Mouse (Mus musculus) thymus, postnatal 25 days (tissue): ENCODE measurements around the gene Apba3.
"Not testable (repeated sequence)": the region's sequence is repeated elsewhere in the genome, so short reads cannot be mapped to it uniquely, and the experiment has no call there.

ENCODE experiments used
- DNase-seq: peaks from one replicate; pipeline ENCODE4 v3.0.0; 2022

Apba3 gene

DNA sequence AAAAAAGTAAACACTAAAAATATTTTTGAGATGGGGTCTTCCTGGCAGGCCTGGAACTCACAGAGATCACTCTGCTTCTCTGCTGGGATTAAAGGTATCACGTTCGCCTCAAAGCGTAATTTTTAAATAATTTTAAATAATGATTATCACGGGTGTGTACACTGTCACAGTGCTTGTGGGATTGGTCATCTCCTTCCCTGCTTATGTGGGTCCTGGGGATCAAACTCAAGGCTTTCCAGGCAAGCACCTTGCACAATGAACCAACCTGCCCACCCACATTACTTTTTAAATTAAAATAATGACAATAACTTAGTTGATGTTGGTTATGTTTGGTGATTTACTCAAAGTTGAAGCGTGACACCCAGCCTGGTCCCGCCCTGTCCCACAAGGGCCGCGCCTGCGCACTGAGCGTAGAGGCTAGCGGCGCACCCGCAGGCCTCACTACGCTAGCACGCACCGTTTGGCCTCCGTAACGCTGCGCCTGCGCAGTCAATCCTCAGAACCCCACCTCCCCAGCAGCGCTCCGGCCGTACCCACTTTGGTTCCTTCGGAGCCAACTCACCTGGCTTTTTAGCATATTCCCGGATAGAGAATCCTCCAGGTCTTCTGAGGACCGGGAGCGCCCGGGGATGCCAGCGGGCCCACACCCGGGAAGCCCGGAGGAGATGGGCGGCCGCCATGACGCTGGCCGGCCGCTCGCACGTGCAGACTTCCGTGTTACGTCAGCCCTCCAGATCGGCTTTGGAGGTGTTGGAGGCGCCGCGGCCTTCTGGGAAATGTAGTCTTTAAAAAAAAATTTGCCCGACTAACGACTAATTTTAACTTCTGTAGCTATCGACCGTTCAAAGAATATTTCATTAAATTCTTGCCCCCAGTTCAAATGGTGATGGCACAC, at the start of gene Apba3, which contains the start of gene Mrpl54:
Gene Apba3, plus strand, starts transcription at position 750 of the 895 bp plus-strand sequence.
Gene Mrpl54, minus strand, starts transcription at position 724 of the 895 bp plus-strand sequence.
- peak; percentile 96 for DNase-seq

DNA sequence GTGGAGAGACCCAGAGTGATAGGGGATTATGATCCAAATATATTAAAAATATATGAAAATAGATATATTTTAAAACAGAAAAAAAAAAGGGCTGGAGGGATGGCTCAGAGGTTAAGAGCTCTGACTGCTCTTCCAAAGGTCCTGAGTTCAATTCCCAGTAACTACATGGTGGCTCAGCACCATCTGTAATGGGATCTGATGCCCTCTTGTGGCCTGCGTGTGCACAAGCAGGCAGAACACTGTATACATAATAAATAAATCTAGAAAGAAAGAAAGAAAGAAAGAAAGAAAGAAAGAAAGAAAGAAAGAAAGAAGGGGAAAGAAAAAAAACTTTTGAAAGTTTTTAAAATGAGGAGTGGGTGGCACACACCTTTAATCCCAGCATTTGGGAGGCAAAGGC, 49.5 kb upstream of the Apba3 start:
- DNase-seq, result peak; percentile 45

DNA sequence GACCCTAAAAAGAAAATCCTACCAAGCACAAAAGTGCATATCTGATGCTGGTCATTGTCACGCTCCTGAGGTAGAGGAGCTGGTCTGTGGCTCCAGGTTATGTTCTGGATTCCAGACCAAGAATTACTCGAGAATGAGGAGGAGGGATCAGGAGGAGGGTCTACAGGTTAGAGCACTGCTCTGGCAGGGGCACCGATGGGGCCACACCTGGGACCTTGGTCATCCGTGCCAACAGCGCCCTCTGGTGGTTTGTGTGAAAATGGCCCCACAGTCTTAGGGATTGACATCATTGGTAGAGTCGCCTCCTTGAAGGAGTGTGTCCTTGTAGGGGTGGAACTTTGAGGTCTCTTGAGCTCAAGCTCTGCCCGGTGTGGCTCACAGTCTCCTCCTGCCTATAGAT, 48.8 kb upstream of the Apba3 start:
- peak; percentile 81 for DNase-seq

DNA sequence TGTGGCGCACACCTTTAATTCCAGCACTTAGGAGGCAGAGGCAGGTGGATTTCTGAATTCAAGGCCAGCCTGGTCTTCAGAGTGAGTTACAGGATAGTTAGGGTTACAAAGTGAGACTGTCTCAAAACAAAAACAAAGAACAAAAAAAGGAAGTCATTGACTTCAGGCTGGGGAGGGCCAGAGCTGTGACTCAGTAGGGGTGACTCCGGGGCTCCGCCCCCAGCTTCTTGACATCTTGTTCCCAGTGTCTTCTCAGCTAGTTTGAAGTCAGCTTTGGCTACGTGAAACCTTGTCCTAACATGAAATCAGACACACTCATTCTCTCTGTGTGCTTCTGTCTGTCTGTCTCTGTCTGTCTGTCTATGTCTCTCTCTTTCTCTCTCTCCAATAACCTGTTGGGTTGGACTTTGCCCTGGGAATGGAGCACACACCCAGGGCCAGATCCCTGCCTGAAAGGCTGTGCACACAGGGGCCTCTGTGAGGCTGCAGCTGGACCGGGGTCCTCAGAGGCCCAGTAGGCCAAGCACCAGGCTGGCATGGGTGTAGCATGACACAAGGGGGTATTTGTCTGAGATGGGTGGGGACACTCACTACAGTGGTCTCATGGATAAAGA, 45.3 kb upstream of the Apba3 start:
- no peak for DNase-seq

DNA sequence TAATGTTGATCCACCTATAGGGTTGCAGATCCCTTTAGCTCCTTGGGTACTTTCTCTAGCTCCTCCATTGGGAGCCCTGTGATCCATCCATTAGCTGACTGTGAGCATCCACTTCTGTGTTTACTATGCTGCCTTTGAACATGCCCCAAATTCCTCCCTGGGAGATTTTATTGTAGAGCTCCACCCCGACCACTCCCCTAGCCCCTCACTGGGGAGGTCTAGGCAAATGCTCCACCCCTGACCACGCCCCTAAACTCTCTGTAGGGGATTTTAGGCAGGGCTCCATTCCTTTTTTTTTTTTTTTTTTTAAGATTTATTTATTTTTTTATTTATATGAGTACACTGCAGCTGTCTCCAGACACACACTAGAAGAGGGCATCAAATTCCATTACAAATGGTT, 43.0 kb upstream of the Apba3 start:
- not testable (repeated sequence) for DNase-seq

DNA sequence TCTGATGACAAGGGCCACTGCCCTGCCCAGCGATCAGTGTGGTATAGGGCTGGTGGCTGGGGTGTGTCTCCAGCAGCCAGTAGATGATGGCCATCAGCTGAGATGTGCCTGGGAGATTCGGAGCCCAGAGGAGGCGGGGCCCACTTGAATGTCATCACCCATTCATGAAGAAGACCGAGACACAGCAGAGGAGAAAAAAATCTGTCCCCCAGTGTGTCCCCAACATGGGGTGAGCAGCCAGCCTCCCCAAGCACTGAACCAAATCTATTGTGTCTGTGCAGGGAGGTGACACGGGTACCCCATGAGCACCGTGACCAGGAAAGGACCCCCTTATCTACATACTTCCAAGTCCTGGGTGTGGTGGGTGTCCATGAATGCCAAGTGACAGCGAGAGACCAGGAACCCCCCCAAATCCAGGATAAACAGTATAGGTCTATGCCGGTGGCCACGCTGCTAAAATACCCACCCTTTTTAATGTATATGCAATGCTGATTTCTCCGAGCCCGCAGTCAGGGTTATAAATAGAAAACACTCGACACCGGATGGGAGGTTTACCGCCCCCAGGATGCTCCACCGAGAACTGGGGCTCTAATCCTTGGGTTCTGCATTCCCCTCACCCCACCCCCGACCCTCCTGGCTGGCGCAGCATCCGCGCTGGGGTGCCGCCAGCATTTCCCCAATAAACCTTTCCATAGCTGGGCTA, 36.9 kb upstream of the Apba3 start:
- no peak for DNase-seq

DNA sequence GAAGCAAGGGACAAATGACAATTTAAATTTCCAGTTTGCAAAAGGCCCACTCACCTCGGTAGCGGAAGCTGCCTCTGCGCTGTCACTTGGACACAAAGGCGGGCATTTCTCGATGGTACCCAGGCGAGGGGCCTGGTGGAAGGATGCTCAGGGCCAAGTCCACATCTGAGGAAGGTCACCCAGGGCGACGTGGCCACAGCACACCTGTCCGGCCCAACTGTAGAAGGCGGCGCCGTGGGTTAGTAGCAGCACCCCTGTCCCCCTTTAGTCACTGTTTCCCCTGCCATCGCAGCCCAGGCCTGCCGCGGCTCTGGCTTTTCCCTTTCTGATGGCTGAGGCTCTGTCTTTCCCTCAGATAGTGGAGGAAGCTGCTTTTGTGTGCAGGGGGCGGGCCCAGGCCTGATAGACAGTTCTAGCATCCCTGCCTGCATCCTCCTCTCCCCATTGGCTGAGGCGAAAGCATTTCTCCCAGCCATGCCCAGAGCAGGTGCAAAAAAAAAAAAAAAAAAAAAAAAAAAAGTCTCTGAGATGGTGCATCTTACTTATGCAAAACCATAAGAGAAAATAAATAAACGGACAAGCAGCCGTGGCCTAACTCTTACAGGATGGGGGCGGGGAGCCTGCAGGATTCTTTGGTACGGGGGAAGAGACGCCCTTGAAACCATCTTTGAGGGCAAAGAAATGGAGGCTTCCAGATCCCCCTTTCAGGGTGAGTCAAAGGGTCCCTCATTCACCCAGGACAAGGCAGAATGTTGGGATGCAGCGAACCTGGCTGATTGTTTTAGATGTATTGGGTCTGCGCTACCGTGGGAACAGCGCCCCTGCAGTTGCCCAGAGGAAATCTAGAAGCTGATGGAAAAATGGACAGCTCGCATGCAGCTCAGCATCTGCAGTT, 36.1 kb upstream of the Apba3 start, which contains the start of gene Atcay:
Gene Atcay, minus strand, starts transcription at position 396 of the 895 bp plus-strand sequence.
- peak; percentile 36 for DNase-seq

DNA sequence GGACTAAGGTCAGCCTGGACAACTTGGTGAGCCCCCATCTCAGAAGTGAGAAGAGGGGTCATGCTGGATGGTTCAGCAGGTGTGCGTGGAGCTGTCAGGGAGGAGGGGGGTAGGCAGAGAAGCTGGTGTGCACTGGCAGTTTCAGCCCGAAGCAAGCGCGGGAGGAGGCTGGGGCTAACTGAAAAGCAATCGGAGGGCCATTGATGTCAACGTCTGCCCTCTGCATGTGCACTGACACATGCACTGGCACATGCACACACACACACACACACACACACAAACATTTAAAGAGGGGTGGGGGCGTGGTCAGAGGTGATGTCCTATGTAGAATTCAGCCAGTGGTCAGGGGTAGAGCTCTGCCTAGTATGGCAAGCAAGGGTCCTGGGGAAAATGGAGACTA, 35.3 kb upstream of the Apba3 start:
- DNase-seq, result no peak

DNA sequence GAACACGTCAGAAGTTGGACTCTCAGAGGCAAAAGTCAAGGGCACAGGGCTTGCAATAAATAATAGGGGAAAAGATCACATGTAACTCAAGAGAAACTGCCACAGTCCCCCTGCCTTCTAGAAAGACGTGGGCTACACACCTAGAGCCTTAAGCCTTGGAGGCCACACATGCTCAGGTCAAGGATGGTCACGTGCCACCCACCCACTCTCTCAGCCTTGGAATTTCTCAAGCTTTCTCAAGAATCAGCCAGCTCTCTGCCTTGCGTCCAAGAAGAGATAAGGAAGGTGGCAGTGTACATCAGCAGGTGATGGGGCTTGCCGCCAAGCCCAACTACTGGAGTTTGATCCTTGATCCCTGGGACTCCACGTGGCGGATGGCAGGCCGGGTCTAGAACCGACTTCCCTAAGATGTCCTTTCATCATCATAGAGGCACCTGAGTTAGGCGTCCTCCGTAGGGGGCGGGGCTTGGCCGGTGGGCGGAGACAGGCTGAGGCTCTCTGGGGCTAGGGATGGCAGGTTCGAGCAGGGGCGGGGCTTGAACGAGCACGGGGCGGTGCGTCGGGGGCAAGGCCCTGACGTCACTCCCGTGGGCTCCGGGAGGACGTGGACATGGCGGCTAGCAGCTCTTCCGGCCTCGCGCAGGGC, 34.1 kb upstream of the Apba3 start, which contains the start of gene Zfr2:
Gene Zfr2, plus strand, starts transcription at position 576 of the 646 bp plus-strand sequence.
- DNase-seq, result peak; percentile 93

DNA sequence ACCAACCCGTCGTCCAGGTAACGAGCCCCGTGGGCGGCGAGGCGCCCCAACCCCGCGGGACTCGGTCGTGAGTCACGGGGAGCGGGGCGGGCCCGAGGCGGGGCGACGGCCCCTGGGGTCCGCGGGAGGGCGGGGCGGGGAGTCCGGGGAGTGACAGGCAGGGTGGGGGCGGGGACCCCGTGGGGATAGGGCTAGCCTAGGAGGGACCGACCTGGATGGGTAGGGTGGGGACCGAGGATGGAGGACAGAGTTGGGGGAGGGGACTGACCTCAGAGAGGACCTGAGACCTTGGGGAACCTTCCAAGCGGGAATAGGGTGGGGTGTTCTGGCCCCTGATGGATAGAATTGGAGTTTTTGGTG, 33.6 kb upstream of the Apba3 start:
- DNase-seq, result no peak

DNA sequence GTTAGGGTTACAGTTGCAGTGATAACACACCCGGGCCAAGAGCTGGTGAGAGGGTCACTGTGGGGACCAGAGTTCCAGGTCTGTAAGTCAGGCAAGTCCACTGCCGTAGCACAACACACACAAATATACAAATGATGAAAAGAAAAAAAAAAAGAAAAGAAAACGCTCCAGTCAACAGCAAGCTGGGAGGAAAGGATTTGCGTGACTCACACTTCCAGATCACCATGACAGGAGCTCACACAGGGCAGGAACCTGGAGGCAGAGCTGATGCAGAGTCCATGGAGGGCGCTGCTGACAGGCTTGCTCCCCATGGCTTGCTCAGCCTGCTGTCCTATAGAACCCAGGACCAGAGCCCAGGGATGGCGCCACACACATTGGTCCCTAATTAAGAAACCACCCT, 32.6 kb upstream of the Apba3 start:
- no peak for DNase-seq

DNA sequence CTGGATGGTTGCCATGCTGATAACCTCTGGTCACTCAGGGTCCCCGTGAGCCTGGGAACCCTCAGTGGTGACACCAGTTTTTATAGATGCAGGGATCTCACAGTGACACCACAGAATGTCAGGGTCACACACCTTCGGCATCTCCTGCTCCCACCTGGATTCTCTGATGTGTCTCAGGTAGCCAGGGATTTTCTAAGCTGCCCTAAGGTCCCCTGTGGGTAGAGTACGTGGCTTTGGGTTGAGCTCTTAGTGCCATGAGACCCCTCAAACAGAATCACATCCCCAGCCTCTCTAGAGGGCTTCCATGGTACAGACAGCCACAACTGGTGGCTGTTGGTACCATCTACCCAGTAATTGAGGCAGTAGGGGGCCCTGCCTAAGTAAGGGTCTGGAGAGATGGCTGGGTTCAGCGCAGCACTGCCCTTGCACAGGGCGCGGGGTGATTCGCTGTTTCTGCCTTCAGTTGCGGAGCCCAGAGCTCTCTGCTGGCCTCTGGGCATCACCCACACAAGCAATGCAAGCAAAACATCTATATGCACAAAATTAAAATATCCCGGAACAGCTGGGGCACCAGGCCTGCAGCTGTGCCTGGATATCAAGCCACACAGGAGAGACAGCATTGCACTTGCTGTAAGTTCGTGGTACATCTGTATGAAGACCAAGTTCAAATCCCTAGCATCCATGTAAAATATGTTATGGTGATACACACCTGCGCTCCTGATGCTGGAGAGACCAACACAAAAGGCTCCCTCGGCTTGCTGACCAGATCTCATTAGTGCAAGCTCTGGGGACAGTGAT, 30.1 kb upstream of the Apba3 start:
- no peak for DNase-seq

DNA sequence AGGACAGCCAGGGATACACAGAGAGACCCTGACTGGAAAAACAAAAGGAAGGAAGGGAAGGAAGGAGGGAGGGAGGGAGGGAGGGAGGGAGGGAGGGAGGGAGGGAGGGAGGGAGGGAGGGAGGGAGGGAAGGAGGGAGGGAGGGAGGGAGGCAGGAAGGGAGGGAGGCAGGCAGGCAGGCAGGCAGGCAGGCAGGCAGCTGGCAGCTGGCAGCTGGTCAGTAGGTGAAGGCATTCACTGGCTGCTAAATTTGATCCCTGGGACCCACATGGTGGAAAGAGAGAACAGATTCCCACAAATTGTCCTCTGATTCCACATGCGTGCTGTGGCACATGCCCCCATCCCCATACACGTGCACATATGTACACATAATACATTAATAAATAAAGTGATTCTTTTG, 28.1 kb upstream of the Apba3 start:
- no peak for DNase-seq

DNA sequence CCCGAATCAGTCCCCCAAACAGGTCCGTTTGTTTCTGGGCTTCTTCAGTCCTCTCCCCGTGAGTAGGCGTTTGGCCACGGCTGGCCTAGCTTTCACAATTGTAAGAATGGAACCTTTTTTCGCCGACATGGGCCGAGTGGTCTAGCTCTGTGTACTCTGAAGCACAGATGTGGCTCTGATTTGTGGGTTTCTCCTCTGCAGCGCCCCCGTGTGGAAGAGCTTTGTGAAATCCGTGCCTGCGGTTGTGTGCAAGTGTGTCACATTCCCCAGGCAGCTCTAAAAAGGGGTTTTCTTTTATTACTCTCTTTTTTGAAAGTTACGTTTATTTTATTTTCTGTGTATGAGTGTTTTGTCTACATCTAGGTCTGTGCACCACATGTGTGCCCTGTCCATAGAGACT, 25.9 kb upstream of the Apba3 start:
- peak; percentile 78 for DNase-seq

DNA sequence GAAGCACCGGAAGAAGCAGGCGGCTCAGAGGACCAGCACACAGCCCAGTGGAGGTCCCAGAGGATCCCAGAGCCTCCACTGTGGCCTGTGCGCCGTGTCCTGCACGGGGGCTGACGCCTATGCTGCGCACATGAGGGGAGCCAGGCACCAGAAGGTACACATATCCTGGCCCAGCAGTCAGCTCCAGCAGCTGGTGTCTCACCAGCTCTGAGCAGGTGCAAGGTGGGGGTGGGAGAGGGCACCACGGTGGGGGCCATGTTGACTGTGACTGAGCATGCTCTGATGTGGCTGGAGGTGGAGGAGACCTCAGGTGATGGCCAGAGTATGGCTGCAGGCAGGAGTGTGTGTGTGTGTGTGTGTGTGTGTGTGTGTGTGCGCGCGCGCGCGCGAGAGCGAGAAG, 24.7 kb upstream of the Apba3 start:
- DNase-seq, result peak; percentile 42

DNA sequence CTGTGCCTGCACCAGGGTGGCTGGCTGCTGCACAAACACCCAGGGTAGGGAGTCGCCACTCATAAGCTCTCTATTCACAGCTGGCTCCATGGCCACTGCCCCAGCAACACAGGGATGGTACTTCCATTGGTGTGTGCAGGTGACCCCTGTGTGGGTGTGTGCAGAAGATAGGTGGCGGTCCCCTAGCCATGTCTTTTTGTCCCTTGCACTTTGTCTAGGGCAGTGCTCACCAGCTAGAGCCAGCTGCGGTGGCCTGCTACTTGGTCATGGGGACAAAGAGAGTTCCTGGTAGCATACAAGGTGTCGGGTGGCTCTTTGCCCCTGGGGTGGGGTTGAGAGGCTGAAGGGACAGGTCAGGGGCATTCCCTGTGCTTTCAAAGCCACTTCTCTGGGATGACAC, 22.6 kb upstream of the Apba3 start:
- DNase-seq, result no peak

DNA sequence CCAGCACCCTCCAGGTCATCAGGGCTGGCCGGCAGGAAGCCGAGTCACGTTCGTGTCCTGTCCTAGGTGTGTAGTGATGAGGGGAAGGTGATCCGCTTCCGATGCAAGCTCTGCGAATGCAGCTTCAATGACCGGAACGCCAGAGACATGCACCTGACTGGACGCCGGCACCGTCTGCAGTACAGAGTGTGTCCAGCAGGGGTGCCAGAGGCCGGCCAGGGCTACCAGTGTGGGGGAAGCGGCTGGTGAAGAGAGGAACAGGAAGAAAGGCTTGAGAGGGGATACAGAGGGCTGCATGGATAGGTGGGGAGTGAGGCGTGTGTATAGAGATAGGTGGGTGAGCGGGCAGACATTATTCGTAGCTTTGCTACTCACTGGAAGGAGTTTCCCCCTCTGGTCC, 22.2 kb upstream of the Apba3 start:
- peak; percentile 85 for DNase-seq

DNA sequence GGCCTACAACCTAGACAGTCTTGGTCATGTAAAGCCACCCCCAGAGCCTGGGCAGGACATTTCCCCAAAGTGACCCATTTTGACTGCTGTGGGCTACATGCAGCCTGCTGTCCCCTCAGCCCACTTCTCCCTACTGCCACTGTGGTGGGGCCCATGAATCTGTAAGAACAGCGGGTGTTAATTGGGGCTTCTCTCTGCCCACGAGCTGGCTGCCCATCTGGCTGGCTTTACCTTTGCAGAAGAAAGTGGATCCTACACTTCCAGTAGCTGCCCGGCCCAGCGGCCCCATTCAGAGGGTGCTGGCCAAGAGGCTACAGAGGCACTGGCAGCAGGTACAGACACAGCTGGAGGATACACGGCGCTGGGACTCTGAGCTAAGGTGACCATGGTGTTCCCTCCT, 21.6 kb upstream of the Apba3 start:
- DNase-seq, result no peak

DNA sequence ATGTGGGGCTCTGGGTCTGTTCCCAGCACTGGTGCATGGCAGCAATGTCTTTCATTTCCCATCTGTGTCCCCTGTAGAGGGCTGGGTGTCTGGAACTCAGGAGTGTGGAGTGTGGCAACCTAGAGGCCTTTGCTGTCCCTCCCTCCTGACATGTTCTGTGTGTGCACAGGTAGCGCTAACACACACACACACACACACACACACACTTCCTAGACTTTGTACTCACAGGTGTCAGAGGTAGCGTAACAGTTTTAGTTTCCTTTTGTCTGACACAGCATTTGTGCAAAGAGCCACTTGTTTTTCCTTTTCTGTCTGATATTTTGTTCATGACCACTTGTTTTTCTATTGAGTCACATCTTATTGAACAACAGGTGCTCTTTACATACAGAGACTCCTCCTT, 19.0 kb upstream of the Apba3 start:
- peak; percentile 44 for DNase-seq

DNA sequence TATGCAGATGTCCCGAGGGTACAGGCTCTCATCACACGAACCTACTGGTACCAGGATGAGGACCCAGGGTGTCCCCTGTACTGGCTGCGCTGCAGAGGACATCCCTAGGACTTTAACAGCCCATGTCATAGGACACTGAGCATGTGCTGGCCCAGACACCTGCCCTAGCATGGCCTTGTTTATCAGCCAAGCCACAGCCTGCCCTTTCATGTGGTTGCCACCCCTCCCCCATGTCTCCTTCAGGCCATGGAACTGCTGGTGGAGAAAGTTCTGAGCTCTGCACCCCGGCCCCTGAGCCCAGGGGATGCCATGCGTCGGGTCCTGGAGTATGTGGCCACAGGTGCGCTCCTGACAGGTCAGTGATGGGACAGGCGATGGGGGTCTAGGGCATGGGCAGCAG, 17.3 kb upstream of the Apba3 start:
- no peak for DNase-seq
